Mouse (Mus musculus): ENCODE data around the gene Hgd.

The Hgd gene

DNA sequence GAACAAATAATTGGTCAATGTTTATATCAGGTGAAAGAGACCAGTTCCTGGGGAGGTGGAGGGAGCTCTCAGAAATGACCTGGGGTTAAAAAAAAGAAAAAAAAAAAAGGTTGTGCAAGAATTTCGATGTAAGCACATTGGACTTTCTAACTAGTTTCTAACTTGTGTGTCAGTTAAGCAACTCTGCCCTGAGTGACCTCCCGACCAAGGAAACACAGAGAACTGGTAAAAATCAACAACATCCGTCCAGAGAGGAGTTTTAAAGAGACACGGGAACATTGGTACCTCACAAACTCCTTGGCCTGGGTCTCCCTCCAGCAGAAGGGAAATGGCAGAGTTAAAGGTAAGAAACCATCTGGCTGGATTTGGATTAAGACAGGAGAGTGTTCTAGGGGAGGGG is at the start of gene Hgd:
Gene Hgd, plus strand, starts transcription at position 160 of the 400 bp plus-strand sequence.
- no peak for DNase-seq (ENCODE audit: low read depth, low spot score)

DNA sequence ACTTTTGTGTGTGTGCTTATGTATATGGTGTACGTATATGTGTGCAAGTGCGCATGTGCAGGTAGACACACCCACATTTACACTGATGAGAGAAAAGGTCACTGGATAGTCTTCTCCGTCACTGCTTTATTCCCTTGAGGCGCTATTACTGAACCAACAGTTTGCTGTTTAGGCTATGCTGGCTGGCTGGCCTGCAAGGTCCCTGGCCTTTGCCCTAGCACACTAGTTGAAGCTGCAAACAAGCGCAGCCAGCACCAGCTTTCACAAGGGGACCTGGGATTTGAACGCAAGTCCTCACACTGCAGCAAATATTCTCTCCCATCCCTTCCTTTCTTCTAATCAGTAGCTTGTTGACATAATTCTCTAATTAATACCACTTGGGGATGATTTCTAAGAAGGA is 49.8 kb upstream of the Hgd start:
- DNase-seq (ENCODE audit: low read depth, low spot score), result no peak

DNA sequence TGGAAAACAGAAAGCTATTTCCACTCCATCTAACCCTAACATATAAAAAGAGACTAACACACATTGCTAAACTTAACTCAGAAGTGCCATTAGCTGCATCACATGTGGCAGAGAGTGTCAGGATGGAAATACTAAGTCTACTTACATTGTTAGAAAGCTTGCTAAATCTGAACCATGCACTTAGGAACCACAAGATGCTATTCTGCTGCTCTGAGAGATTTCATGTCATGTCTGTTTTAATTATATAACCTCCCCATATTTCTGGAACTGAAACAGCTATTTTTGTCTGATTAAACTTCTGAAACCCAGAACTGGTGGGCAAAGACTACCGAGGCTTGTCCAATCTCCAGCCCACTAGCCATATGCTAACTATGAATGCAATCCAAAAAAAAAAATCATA is 47.9 kb upstream of the Hgd start:
- DNase-seq (ENCODE audit: low read depth, low spot score), result no peak

DNA sequence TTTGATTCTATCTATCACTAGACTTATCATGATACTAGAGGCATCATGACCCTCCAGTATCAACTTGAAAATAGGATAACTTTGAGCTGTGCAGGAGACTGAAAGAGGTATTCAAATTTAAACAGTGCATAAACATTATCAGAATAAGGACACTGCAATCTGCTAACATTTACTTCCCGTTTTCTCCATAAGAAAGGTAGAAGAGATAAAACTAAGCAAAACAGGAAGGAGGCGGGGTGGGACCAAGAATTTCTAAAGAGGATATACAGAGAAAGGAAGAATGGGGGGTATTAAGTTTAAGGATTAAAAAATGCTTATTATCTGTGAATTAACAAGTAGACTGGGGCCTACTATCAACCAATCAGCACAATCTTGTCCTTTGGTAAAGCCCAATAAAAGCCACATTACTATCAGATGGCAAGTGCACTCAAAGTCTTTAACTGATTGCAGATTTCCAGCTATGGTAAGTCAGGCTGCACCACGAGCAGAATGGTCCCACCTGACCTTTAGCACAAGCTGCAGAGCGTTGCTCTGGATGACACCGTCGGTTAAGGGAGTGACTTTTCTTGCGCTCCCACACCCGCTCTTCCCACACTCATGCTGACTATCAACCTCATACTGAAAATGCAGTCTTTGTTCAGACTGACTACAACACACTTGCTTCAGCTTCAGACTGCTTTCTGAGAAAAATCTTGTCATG is 46.4 kb upstream of the Hgd start:
- DNase-seq (ENCODE audit: low read depth, low spot score), result no peak

DNA sequence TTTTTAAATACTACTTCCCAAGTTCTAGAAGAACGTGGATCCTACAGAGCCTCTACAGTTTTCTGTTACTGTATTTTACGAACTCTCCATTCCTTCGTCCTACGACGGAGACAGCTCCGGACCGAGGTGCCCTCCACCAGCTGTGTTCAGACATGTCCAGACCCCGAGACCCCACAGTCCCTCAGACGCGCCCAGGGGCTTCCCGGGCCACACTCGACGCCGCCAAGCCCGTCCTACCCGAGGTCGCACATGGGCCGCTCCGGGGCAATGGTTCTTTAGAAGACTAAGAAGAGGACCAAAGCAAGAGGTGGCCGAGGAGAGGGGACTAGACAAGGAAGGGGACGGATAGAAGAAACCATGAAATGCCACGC is 40.7 kb upstream of the Hgd start:
- DNase-seq (ENCODE audit: low read depth, low spot score), result no peak

DNA sequence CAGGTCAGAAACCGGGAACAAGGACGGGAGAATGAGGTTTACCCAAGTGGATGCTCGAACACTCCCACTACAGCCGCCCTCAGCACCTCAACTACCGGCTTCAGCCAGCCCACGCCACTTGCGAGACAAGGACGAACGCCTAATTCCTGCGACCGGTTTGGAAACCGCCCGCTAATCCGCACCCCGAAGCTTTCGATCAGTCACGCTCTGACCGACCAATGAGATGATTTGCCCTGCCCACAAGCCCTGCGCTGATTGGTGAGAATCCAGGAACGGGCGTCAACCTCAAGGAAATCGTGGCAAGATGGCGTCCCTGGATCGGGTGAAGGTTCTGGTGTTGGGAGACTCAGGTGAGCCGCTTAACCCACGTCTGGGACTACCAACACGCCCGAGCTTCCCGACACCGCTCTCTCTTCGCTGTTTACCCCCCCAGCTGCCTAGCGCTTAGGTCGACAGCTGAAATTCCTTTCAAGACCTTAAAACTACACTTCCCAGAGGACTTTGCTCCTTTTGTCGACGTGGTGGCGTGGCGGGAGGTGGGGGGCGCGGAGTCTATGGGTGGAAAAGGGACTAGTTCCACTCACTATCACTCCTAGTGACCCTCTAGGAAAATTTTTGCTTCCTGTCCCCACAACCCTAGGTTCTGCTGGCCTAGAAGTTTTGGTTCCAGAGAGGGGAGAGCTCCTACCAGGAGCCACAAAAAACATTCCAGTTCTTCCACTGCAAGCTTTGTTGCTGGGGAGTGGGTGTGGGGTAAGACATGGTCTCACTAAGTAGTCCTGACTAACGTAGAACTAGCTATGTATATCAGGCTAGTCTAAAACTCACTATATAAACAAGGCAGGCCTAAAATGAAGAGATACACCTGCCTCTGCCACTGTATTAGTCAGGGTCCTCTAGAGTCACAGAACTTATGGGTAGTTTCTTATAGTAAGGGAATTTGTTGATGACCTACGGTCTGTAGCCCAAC is 40.1 kb upstream of the Hgd start, which contains the start of the genes Gtf2e1 and Rabl3:
Gene Gtf2e1, minus strand, starts transcription at position 179 of the 970 bp plus-strand sequence.
Gene Rabl3, plus strand, starts transcription at position 275 of the 970 bp plus-strand sequence.
- peak; percentile 97 for DNase-seq (ENCODE audit: low read depth, low spot score)

DNA sequence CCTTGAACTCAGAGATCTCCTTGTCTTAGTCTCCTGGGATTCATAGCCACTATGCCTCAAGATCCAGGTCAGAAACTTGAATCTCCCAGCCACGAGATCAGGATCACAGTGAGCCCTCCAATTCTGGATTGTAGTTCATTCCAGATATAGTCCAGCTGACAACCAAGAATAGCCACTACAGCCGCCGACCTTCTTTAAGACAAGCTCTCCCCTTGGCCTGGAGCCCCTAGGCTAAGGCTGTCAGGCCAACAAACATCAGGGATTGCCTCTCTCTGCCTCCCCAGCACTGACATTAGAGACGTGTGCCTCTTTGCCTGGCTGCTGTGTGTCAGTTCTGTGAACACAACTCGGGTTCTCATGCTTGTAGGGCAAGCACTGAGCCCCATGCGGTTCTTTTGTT is 39.2 kb upstream of the Hgd start:
- DNase-seq (ENCODE audit: low read depth, low spot score), result no peak

DNA sequence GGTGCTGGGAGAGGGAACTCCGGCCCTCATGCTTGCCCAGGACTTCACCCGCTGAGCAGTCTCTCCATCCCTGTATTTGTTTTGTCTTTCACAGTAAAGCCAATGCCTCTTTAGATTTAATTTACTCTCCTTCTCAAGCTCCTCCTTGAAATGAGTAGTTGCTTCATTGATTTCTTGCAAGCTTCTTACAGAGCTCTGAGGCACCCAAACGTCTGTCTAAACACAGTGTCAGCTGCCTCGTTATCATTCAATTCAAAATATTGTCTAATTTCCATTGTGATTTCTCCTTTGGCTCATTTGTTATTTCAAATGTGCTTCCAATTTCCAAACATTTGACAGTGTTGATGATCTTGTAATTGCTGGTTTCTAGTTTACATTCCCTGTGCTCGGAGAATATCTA is 33.6 kb upstream of the Hgd start:
- DNase-seq (ENCODE audit: low read depth, low spot score), result no peak

DNA sequence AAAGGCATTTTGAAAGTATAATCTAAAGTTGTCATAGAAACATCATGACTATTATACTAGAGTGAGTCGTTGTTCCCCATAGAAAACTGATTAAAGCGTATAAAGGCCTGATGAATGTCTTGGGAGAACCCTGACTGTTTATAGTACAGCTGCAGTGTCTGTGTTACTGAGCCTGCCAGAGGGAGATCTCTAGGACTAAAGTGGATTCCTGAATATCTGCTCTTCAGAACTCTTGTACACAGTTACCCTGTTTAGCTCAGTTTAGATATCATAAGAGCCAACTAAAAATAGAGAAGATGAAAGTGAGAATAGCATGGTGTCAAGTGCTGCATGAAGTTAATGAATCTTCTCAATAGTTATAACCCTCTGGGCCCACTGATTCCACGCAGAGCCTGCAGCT is 29.7 kb upstream of the Hgd start:
- no peak for DNase-seq (ENCODE audit: low read depth, low spot score)

DNA sequence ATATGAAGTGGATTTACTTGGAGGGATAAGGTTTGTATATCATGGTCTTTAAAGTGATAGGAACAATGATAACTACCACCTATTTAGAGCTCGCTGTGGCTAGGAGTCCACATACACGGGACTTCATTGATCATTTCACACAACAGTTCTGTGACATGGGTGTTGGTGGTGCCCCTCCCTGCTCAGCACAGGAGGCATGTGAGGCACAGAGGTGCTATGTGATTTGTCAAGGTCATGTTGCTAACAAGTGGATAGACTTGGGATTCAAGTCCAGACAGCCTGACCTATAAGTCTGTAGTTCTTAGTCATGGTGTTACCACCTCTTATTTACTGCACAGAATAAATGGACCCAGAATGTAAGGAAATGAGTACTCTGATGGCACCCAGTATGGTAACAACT is 29.0 kb upstream of the Hgd start:
- no peak for DNase-seq (ENCODE audit: low read depth, low spot score)

DNA sequence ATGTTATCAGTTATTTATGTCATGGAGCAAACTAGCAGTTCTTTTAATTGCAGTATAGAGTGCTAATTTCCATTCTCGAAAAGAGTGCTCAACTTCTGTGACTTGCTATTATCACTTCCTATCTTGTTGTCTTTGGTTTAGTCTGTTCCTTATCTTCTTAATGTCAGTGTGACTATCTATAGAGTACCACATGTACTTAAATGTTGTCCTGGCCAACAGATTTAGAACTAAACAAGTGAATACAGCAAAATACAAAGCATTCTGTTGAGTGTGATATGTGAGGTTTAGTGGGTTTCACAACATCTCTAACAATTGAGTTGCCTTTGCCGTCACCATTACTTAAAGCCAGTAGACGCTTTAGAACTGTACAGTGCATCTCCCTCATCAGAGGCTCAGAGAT is 27.1 kb upstream of the Hgd start:
- no peak for DNase-seq (ENCODE audit: low read depth, low spot score)

DNA sequence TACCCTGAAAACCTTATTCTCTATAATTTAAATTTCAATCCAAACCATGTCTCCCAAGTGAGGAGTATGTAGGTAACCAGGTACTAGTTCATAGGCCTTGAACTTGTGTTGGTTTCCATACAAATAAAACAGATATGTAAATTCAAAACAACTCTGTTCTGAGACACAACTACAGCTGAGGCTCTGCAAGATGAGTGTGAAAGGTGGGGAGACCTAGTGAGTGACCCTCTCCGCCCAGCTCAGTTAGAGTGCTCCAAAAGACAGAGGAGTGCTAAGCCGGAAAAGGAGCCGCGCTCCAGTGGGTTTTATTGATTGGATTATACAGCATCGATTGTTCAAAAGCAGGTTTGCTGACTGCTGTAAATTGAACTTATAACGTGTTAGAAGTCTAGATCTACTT is 17.5 kb upstream of the Hgd start:
- no peak for DNase-seq (ENCODE audit: low read depth, low spot score)

DNA sequence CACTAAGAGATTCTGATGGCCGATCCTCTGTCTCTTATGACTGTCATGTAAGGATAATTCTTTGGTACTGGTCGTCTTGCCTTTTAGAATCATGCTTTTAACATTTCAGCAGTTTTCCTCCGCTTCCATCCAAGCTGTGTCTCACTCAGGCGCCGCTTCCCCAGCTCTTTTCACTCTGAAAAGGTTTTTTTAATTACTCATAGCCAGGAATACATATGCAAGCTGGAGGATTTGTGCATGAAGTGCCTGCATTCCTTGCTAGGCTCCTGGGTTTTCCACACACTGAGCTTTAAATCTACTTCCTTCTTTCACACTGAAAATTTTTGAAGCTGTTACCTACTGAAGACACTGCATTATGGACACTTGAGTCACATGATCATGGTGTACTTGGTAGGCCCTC is 17.0 kb upstream of the Hgd start:
- no peak for DNase-seq (ENCODE audit: low read depth, low spot score)

DNA sequence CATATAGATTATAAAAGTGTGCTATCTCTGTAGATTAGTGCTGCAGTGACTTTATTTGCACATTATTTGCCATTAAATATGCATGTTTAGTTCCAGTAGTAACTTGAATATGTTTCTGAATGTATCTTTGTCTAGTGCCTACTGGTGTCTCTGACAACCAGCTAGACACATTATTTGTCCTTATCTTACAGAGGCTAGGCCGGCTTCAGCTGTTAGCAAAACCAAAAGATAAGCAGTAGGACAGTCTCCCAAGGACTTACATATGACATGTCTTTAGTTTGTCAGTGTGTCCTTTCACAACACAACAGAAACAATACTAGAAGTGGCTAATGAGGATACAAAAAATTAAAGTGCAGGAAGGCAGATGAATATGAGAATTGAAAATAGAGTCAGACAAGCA is 14.8 kb upstream of the Hgd start:
- no peak for DNase-seq (ENCODE audit: low read depth, low spot score)

DNA sequence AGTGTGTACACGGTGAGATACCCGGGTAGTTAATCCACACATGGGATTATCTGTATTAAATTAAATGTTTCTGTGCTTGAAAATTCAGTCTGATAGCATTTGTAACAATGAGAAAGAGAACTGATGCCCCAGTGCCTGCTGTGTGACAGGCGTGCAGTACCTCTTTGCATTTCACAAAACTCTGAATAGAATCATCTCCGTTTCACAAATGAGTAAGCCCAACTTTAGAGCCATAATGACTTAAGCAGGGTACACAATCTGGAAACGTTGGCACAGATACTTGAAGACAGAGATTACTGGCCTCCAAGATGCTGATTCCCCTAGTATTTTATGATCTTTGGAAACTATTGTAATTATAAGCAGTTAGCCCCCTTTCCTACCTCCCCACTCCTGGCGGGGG is 13.8 kb upstream of the Hgd start:
- no peak for DNase-seq (ENCODE audit: low read depth, low spot score)

DNA sequence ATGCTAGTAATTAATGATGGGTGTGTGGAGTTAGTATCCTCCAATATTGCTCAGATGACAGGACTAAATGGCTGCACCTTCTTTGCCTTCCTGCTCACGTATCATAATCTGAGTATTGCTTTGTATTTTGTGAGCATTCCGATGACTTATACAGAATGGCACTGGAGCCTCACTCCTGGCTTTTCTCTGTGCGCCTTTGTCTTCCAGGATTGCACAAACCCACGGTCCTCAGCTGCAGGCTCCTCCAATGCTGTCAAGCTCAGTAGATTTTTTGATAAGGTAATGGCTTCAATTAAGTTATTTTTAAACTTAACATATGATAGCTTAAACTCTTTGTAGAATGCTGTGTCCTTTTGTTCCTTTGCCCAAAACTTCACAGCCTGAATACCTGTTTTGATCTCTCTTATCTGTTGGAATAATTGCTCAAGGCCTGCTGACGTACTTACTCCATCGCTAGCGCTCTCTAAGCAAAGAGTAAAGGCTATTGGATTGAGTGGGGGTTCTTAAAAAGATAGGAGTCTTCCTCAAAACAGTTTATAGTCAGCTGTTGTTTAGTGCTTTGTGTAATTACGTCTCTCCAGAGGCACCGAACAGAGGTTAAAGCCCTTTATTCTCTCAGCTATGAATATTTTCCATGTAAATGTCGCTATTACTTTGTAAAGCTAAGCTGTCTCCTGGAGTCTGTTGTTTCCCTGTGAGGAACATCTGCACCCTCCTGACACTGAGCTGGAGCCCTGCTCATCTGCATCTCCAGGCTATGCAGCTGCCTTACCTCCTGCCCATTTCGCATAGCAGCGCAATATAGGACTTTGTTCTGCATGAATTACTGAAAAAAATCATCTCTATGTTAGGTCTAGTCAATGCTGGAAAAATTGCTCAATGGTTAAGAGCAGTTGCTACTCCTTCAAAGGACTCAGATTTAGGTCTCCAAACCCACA is 12.6 kb upstream of the Hgd start:
- no peak for DNase-seq (ENCODE audit: low read depth, low spot score)

DNA sequence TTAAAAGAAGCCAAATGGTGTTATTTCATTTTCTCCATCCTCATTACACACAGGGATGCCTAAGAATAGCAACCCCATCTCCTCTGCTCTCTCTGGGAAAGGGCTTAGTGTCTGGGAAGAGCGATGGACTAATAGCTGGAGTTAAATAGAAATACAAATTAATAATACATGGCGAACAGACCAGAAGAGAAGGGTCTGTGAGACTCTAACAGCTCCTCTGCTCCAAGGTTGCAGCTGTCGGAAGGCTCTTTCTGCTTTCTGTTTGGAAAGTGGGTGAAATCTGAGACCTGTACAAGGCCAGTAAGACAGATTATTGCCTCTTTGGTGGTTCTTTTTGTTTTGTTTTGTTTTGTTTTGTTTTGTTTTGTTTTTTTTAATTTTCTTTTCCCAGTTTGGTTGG is 8.4 kb upstream of the Hgd start:
- no peak for DNase-seq (ENCODE audit: low read depth, low spot score)

DNA sequence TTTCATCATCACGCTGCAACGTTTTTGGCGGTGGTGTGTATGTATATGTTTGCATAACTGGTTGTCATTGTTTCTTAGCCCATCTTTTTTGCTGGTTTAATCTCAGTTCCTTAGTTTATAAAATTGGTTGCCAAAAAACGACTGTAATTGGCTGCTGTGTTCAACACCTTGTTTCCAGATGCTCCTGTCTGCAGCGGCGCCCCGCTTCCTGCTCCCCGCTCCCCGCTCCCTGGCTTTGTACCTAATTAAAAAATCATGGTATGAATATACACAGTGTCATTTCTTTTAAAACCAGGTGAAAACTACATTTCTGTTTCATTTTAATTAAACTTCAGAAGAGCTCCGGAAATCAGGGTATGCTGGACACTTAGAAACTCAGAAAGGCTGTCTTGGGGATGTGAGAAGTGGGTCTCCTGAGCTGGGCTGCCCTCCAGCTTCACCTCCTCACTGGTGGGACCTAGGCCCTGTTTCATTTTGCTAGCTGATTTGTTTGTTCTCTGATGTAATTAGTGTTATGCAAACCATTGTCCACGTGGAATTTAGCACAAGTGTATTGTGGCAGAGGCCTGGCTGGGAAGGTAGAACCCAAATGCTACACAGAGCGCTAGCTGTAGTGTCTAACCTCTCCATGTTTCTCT is 7.7 kb upstream of the Hgd start:
- no peak for DNase-seq (ENCODE audit: low read depth, low spot score)

DNA sequence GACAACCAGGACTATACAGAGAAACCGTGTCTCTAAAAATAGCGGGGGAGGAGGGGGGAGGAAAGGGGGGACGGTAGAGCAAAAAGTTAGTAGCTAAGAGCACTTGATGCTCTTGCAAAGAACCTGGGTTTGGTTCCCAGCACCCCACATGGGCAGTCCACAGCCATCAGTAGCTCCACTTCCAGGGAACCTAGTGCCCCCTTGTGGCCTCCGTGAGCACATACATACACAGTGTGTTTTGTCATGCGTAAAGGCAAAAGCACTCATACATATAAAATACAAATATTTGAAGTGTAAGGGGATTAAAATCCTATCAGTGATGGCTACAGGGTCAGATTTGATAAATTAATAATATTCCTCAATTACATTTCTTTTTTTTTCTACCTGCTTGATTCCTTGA is 6.9 kb upstream of the Hgd start:
- DNase-seq (ENCODE audit: low read depth, low spot score), result no peak

DNA sequence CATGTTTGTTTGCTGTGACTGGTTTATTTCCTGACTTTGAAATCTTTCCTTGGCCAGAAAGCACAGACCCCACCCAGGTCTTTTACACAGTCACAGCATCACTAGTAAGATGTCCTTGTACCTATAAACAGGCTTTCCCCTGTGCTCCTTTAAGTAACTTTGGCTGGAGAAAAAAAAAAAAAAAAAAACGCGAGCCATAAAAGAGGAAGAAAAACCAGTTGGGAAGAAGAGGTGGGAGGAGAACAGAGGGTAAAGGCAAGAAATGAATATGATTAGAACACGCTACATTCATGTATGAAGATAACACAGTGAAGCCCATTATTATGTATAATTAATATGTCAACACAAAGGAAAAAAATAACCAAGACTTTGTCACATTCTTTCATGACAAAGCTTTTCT is 4.6 kb upstream of the Hgd start:
- DNase-seq (ENCODE audit: low read depth, low spot score), result no peak

DNA sequence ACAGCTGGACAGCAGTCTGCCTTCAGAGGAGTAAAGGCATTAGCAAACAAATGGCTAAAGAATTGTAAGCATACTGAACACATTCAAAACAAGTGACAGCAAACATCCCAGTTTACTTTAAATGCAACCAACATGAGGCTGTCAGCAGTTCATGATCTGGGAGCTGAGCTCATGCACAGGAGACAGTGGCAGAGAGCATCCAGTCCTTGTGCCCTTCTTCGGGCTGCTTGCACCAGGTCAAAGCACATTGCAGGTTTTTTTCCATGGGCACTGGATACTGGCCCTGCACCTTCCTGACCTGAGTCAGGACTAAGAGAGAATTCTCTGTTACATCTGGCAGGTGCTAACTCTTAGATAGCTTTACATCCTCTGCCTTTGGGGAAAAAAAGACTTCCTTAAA is 362 bp upstream of the Hgd start:
- DNase-seq (ENCODE audit: low read depth, low spot score), result no peak
